Comparison of ENCODE assay signal across 20 mouse cellular contexts in the genomic region with DNA sequence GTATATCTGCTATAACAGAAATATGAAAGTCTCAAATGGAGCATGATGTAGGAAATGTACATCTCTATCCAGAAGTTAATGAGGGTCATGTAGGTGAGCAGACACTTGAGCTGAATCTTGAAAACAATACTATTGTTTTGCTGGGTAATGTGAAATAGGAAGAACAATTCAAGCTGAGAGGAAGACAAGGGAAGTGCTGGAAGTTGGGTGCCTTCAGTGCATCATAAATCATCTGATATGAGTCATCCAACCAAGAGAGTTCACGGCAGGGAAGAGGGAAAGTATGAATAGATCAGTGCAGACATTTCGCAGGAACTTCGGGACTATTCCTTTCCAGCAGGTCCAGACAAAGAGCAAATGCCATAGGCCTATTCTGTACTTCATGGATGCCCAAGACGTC.
"Had no signal": no experiment of that assay in that cellular context is flagged by ENCODE, and none has a peak within 500 bp of the region (broad histone marks: within the 10 kb centered on the region; RNA-seq: fewer than 3 reads in every experiment).

No protein-coding gene starts in this region.

- H3K36me3 ChIP-seq: lung, embryonic 15.5 days; midbrain, embryonic 13.5 days; midbrain, embryonic 15.5 days; neural tube, embryonic 13.5 days; neural tube, embryonic 15.5 days had no signal

- H3K4me1 ChIP-seq: lung, embryonic 15.5 days; megakaryocyte, embryonic 14.5 days; midbrain, embryonic 13.5 days; midbrain, embryonic 15.5 days; neural tube, embryonic 15.5 days had no signal

- ATAC-seq: lung, postnatal 0 days; midbrain, embryonic 13.5 days; midbrain, embryonic 15.5 days had no signal

- H3K27me3 ChIP-seq: lung, embryonic 15.5 days; megakaryocyte, embryonic 14.5 days; midbrain, embryonic 13.5 days; midbrain, embryonic 15.5 days; neural tube, embryonic 13.5 days; neural tube, embryonic 15.5 days had no signal

- H3K9ac ChIP-seq: lung, embryonic 15.5 days; midbrain, embryonic 13.5 days; midbrain, embryonic 15.5 days; neural tube, embryonic 13.5 days; neural tube, embryonic 15.5 days had no signal

- H3K4me2 ChIP-seq: lung, embryonic 15.5 days; midbrain, embryonic 11.5 days; midbrain, embryonic 13.5 days; midbrain, embryonic 15.5 days; neural tube, embryonic 13.5 days; neural tube, embryonic 15.5 days had no signal

- DNase-seq: lung, adult 18-20 months; lung, postnatal 14 days; lung, postnatal 36 days; retina, postnatal 1 day; right cerebral cortex, adult 18-20 months; right cerebral cortex, postnatal 25 days; right cerebral cortex, postnatal 4 days; spleen, adult 18-20 months; thymus, adult 18-20 months; thymus, postnatal 25 days; thymus, postnatal 4 days had no signal

- H3K9me3 ChIP-seq: lung, embryonic 15.5 days; midbrain, embryonic 13.5 days; midbrain, embryonic 15.5 days; neural tube, embryonic 13.5 days; neural tube, embryonic 15.5 days had no signal

- H3K27ac ChIP-seq: lung, embryonic 15.5 days; macrophage; midbrain, embryonic 13.5 days; midbrain, embryonic 15.5 days; neural tube, embryonic 13.5 days; neural tube, embryonic 15.5 days had no signal

- H3K4me3 ChIP-seq: lung, embryonic 15.5 days; megakaryocyte, embryonic 14.5 days; midbrain, embryonic 13.5 days; midbrain, embryonic 15.5 days; neural tube, embryonic 13.5 days; neural tube, embryonic 15.5 days had no signal
